Mouse (Mus musculus) CH12.LX (cell line): ENCODE measurements around the gene Akt2. TPM values are rescaled to one million over a fixed set of nuclear protein-coding genes. Genes with fewer than 3 reads are reported as not detected.

Source experiments
- DNase-seq: peaks from one replicate; pipeline ENCODE4 v3.0.0-alpha.2; 2013; ENCODE audit errors: extremely low read depth
- H3K27ac ChIP-seq: 2 replicates; pipeline ENCODE4 v1.5.1; 2012; ENCODE audit warnings: low read depth, mild to moderate bottlenecking, control low read depth, moderate library complexity; ENCODE audit not compliant: insufficient read depth
- H3K27me3 ChIP-seq: replicated peaks from 2 replicates; pipeline ENCODE3; 2012; ENCODE audit warnings: inconsistent platforms
- H3K36me3 ChIP-seq, 2 experiments: replicated peaks in 1 of 2; 2 replicates each; pipeline versions ENCODE3 to v1.6.1; 2012; ENCODE audit warnings: inconsistent platforms in 1 of 2, low read length in 1 of 2, mild to moderate bottlenecking in 1 of 2, mixed read lengths in 1 of 2, moderate library complexity in 1 of 2; ENCODE audit not compliant: control insufficient read depth in 1 of 2, insufficient read depth in 1 of 2
- H3K4me1 ChIP-seq, 2 experiments: 2 replicates each; pipeline ENCODE4 v1.6.1; 2012; ENCODE audit warnings: inconsistent platforms in 1 of 2, moderate library complexity in 1 of 2; ENCODE audit not compliant: insufficient read depth in 2 of 2, control insufficient read depth in 1 of 2
- H3K4me2 ChIP-seq: 2 replicates; pipeline ENCODE4 v1.6.1; 2012; ENCODE audit warnings: low read depth, mild to moderate bottlenecking, control low read depth; ENCODE audit not compliant: poor library complexity, insufficient read depth, severe bottlenecking
- H3K4me3 ChIP-seq, 3 experiments: fragments of 150-350 bp in 1 of 3; sonication (generic) in 1 of 3; replicated peaks in 1 of 3; 2 replicates each; pipeline versions ENCODE3 to v1.5.1; 2011 to 2012; ENCODE audit warnings: low read depth in 2 of 3, low read length in 2 of 3, mild to moderate bottlenecking in 2 of 3, moderate library complexity in 2 of 3, control low read depth in 1 of 3, improper control_type of control experiment in 1 of 3, inconsistent platforms in 1 of 3, mixed read lengths in 1 of 3; ENCODE audit not compliant: poor library complexity in 1 of 3
- H3K79me2 ChIP-seq: replicated peaks from 2 replicates; pipeline ENCODE4 v1.6.1; 2012; ENCODE audit warnings: mild to moderate bottlenecking, moderate library complexity; ENCODE audit not compliant: control insufficient read depth, poor library complexity, insufficient read depth, severe bottlenecking; ENCODE audit errors: extremely low read depth
- H3K9ac ChIP-seq: 2 replicates; pipeline ENCODE4 v1.6.1; 2012; ENCODE audit warnings: low read depth, mild to moderate bottlenecking, control low read depth, moderate library complexity; ENCODE audit not compliant: insufficient read depth
- H3K9me3 ChIP-seq: replicated peaks from 2 replicates; pipeline ENCODE3; 2012; ENCODE audit warnings: low read length, inconsistent platforms, mixed read lengths
- BHLHE40 ChIP-seq: IDR thresholded peaks from 2 replicates; pipeline ENCODE4 v1.6.1; 2011; ENCODE audit warnings: mild to moderate bottlenecking, low read depth, low read length, improper control_type of control experiment
- CHD2 ChIP-seq: IDR thresholded peaks from 2 replicates; pipeline ENCODE4 v1.6.1; 2011; ENCODE audit warnings: low read length, improper control_type of control experiment
- CTCF ChIP-seq, 2 experiments: IDR thresholded peaks in 1 of 2; conservative IDR thresholded peaks in 1 of 2; 2 replicates each; pipeline ENCODE4 v1.5.1; 2011 to 2012; ENCODE audit warnings: low read depth in 2 of 2, low read length in 2 of 2, improper control_type of control experiment in 1 of 2, inconsistent platforms in 1 of 2, mild to moderate bottlenecking in 1 of 2, moderate library complexity in 1 of 2
- E2F4 ChIP-seq: IDR thresholded peaks from 2 replicates; pipeline ENCODE4 v1.6.1; 2011; ENCODE audit warnings: low read depth, low read length, improper control_type of control experiment; ENCODE audit not compliant: insufficient replicate concordance
- EP300 ChIP-seq: IDR thresholded peaks from 2 replicates; pipeline ENCODE4 v1.6.1; 2011; ENCODE audit warnings: low read length, improper control_type of control experiment
- ETS1 ChIP-seq: conservative IDR thresholded peaks from 2 replicates; pipeline ENCODE4 v1.6.1; 2012; ENCODE audit warnings: low read depth, mild to moderate bottlenecking, inconsistent platforms, low read length, improper control_type of control experiment, moderate library complexity
- HCFC1 ChIP-seq: IDR thresholded peaks from 2 replicates; pipeline ENCODE4 v1.6.1; 2012; ENCODE audit warnings: low read depth, mild to moderate bottlenecking, inconsistent platforms, low read length, improper control_type of control experiment
- IRF4 ChIP-seq: IDR thresholded peaks from 2 replicates; pipeline ENCODE4 v1.6.1; 2014; ENCODE audit warnings: low read depth, mild to moderate bottlenecking, inconsistent platforms, low read length, improper control_type of control experiment
- MAFK ChIP-seq: IDR thresholded peaks from 2 replicates; pipeline ENCODE4 v1.6.1; 2011; ENCODE audit warnings: low read length, improper control_type of control experiment; ENCODE audit not compliant: insufficient replicate concordance
- MAX ChIP-seq: IDR thresholded peaks from 2 replicates; pipeline ENCODE4 v1.6.1; 2011; ENCODE audit warnings: low read length, improper control_type of control experiment
- MAZ ChIP-seq: IDR thresholded peaks from 2 replicates; pipeline ENCODE4 v1.6.1; 2012; ENCODE audit warnings: low read depth, mild to moderate bottlenecking, inconsistent platforms, low read length, improper control_type of control experiment, moderate library complexity
- NRF1 ChIP-seq: IDR thresholded peaks from 2 replicates; pipeline ENCODE4 v1.6.1; 2014; ENCODE audit warnings: low read depth, mild to moderate bottlenecking, inconsistent platforms, low read length, improper control_type of control experiment, moderate library complexity
- PAX5 ChIP-seq: IDR thresholded peaks from 2 replicates; pipeline ENCODE4 v1.6.1; 2012; ENCODE audit warnings: low read length, inconsistent platforms, mixed read lengths
- RAD21 ChIP-seq: IDR thresholded peaks from 2 replicates; pipeline ENCODE4 v1.6.1; 2011; ENCODE audit warnings: low read depth, mild to moderate bottlenecking, low read length, improper control_type of control experiment, moderate library complexity
- RCOR1 ChIP-seq: conservative IDR thresholded peaks from 2 replicates; pipeline ENCODE4 v1.6.1; 2012; ENCODE audit warnings: low read depth, mild to moderate bottlenecking, inconsistent platforms, low read length, improper control_type of control experiment
- SIN3A ChIP-seq: IDR thresholded peaks from 2 replicates; pipeline ENCODE4 v1.6.1; 2012; ENCODE audit warnings: low read length, improper control_type of control experiment, inconsistent platforms
- SMC3 ChIP-seq: IDR thresholded peaks from 2 replicates; pipeline ENCODE4 v1.6.1; 2011; ENCODE audit warnings: low read depth, low read length, improper control_type of control experiment
- TCF12 ChIP-seq: IDR thresholded peaks from 2 replicates; pipeline ENCODE4 v1.6.1; 2014; ENCODE audit warnings: low read depth, mild to moderate bottlenecking, inconsistent platforms, low read length, improper control_type of control experiment
- ZKSCAN1 ChIP-seq: IDR thresholded peaks from 2 replicates; pipeline ENCODE4 v1.6.1; 2012; ENCODE audit warnings: low read depth, inconsistent platforms, low read length, improper control_type of control experiment, borderline replicate concordance
- ZMIZ1 ChIP-seq: IDR thresholded peaks from 2 replicates; pipeline ENCODE4 v1.6.1; 2012; ENCODE audit warnings: low read depth, mild to moderate bottlenecking, inconsistent platforms, low read length, improper control_type of control experiment
- ZNF384 ChIP-seq: IDR thresholded peaks from 2 replicates; pipeline ENCODE4 v1.6.1; 2012; ENCODE audit warnings: low read depth, low read length, improper control_type of control experiment, inconsistent platforms
- dilution Hi-C: fragments of 300-500 bp; cut with MboI; formaldehyde crosslinking; loops from 2 replicates; pipeline ENCODE4 v1.14.3; 2020; ENCODE audit warnings: low sequenced_read_pairs; ENCODE audit not compliant: extremely low pct_unique_long_range_greater_than_20kb, extremely low pct_ligation_motif_present
- in situ Hi-C: fragments of 300-500 bp; cut with MboI; formaldehyde crosslinking; loops from 3 replicates; pipeline ENCODE4 v1.14.3; 2019; ENCODE audit warnings: low sequenced_read_pairs, low pct_ligation_motif_present, low pct_unique_long_range_greater_than_20kb, mixed read lengths
- polyA plus RNA-seq: library from polyadenylated mRNA; unstranded; fragments of >175 nt; gene quantifications from 2 replicates; pipeline ENCODE4 v1.2.1, GENCODE M21; 2012; ENCODE audit warnings: low read depth; ENCODE audit not compliant: insufficient read length
- total RNA-seq, 2 experiments: library from RNA; depleted of rRNA; stranded (reverse); fragments of 300-350 nt in 1 of 2; fragments of >200 nt in 1 of 2; gene quantifications; 2 replicates each; pipeline ENCODE4 v1.2.3; 2012 to 2014

Gene Akt2
- total and polyA plus RNA-seq, 3 experiments = 39.5 to 77.3 (median 40.3) TPM

- no peak for DNase-seq
- in situ Hi-C loops = no loop called here
- no peak overlapping the region for H3K9ac ChIP-seq
- peaks cover 17 to 99% of the 10 kb centered on the region in 2 experiments for H3K4me1 ChIP-seq
- H3K4me2 ChIP-seq = no peak overlapping the region
- H3K27ac ChIP-seq = no peak overlapping the region
- H3K36me3 ChIP-seq = peaks cover 21 to 81% of the 10 kb centered on the region in 2 experiments
- no peaks in the 10 kb centered on the region; the same call in 1 of the 2 replicates for H3K79me2 ChIP-seq
- H3K27me3 ChIP-seq = no peaks in the 10 kb centered on the region
- no peak overlapping the region for H3K4me3 ChIP-seq
- TF ChIP-seq E2F4 (no peak), CHD2 (no peak), ZKSCAN1 (no peak), ZMIZ1 (no peak), PAX5 (no peak), NRF1 (no peak), HCFC1 (no peak), BHLHE40 (no peak), ZNF384 (no peak)
- no peaks in the 10 kb centered on the region for H3K9me3 ChIP-seq
- dilution Hi-C loops = no loop called here
Observed at GRCm38 (mm10) chr7:27607580-27607979, 16.2 kb downstream of the Akt2 start.

- TF ChIP-seq SIN3A (no peak), MAX (no peak), ETS1 (no peak)
- Histone ChIP-seq H3K4me1 (peaks cover 17 to 98% of the 10 kb centered on the region in 2 experiments), H3K9ac (no peak overlapping the region), H3K4me3 (no peak overlapping the region), H3K27ac (no peak overlapping the region), H3K9me3 (no peaks in the 10 kb centered on the region), H3K36me3 (peaks cover 21 to 82% of the 10 kb centered on the region in 2 experiments), H3K27me3 (no peaks in the 10 kb centered on the region), H3K4me2 (no peak overlapping the region), H3K79me2 (no peaks in the 10 kb centered on the region; the same call in 1 of the 2 replicates)
- dilution Hi-C loops = no loop called here
- in situ Hi-C loops = no loop called here
- DNase-seq = no peak
Observed at GRCm38 (mm10) chr7:27608130-27608529, 16.8 kb downstream of the Akt2 start.

GRCm38 (mm10) chr7:27609285-27609684 lies 17.9 kb downstream of the Akt2 start:
- Histone ChIP-seq H3K79me2 (no peaks in the 10 kb centered on the region; the same call in 1 of the 2 replicates), H3K4me3 (no peak overlapping the region), H3K27me3 (no peaks in the 10 kb centered on the region), H3K4me2 (no peak overlapping the region), H3K9ac (no peak overlapping the region), H3K27ac (peak overlapping the region; percentile 12; the same call in 1 of the 2 replicates), H3K4me1 (peaks cover 17 to 91% of the 10 kb centered on the region in 2 experiments), H3K36me3 (peaks cover 21 to 80% of the 10 kb centered on the region in 2 experiments), H3K9me3 (no peaks in the 10 kb centered on the region)
- in situ Hi-C loops = no loop called here
- DNase-seq = no peak
- TF ChIP-seq SMC3 (no peak), TCF12 (no peak), HCFC1 (no peak), EP300 (no peak), CTCF (conservative IDR thresholded peaks at IDR 0.05 in 1 of 2, IDR thresholded peaks at IDR 0.05 in 1 of 2; ENCODE audit: low read depth in 2 of 2, low read length in 2 of 2) (no peak), RCOR1 (no peak), RAD21 (no peak), SIN3A (no peak), PAX5 (no peak), NRF1 (no peak), IRF4 (no peak), MAFK (no peak), MAZ (no peak)
- dilution Hi-C loops = no loop called here
